In genomic region chr5:134188571-134188970, GRCm38 (mm10) we compare ENCODE assay signal across 18 mouse cellular contexts. TPM values are rescaled to one million over a fixed set of nuclear protein-coding genes. Genes with fewer than 3 reads are reported as not detected.
A peak's percentile ranks its signal among the peaks of the same experiment; 100 is the strongest.
DNase-seq lines count a peak whose midpoint lies in the region; ATAC-seq and TF ChIP-seq lines count a peak whose summit lies in the region.
"Had no signal": no experiment of that assay in that cellular context is flagged by ENCODE, and none has a peak within 500 bp of the region (broad histone marks: within the 10 kb centered on the region; RNA-seq: fewer than 3 reads in every experiment).

No protein-coding gene starts in this region.

- no peak overlapping the region for H3K9ac ChIP-seq in kidney, embryonic 15.5 days
- no peak overlapping the region for H3K9ac ChIP-seq in forebrain, postnatal 0 days
- H3K9ac ChIP-seq: embryonic facial prominence, embryonic 12.5 days; hindbrain, embryonic 15.5 days; midbrain, embryonic 15.5 days; neural tube, embryonic 12.5 days had no signal

- no peak overlapping the region for H3K4me2 ChIP-seq in kidney, embryonic 15.5 days
- no peak overlapping the region for H3K4me2 ChIP-seq in forebrain, postnatal 0 days (ENCODE audit: low read depth)
- H3K4me2 ChIP-seq: embryonic facial prominence, embryonic 12.5 days; hindbrain, embryonic 15.5 days; midbrain, embryonic 15.5 days; neural tube, embryonic 12.5 days had no signal

- no peaks in the 10 kb centered on the region for H3K9me3 ChIP-seq in kidney, embryonic 15.5 days (replicated peaks)
- no peaks in the 10 kb centered on the region for H3K9me3 ChIP-seq in forebrain, postnatal 0 days (ENCODE audit: low read length)
- H3K9me3 ChIP-seq: embryonic facial prominence, embryonic 12.5 days; hindbrain, embryonic 15.5 days; midbrain, embryonic 15.5 days; neural tube, embryonic 12.5 days had no signal

- DNase-seq in kidney, postnatal 4 days, result no peak
- no peak for DNase-seq in thymus, adult 2 months
- DNase-seq in thymus, adult 18-20 months, result no peak
- no peak for DNase-seq in cerebellum, postnatal 25 days
- DNase-seq in forebrain, postnatal 0 days, result no peak
- DNase-seq in adrenal gland, postnatal 14 days, result no peak
- DNase-seq: adrenal gland, postnatal 36 days; cerebellum, postnatal 14 days; kidney, adult 11 months; lung, postnatal 36 days; retina, postnatal 1 day had no signal

- H3K27ac ChIP-seq in kidney, embryonic 15.5 days, result peak overlapping the region; percentile 37; the same call in 1 of the 2 replicates
- peak overlapping the region; percentile 51; the same call in 1 of the 2 replicates for H3K27ac ChIP-seq in thymus, adult 2 months (ENCODE audit: control insufficient read depth, insufficient read depth, low read length)
- peak overlapping the region; percentile 41 for H3K27ac ChIP-seq in olfactory bulb, adult 2 months (ENCODE audit: insufficient read depth, low read depth, low read length)
- no peak overlapping the region for H3K27ac ChIP-seq in forebrain, postnatal 0 days (ENCODE audit: low read depth, low read length)
- H3K27ac ChIP-seq: embryonic facial prominence, embryonic 12.5 days; hindbrain, embryonic 15.5 days; left cerebral cortex, adult 2 months; midbrain, embryonic 15.5 days; neural tube, embryonic 12.5 days had no signal

- H3K27me3 ChIP-seq in kidney, embryonic 15.5 days, result no peaks in the 10 kb centered on the region
- no peaks in the 10 kb centered on the region for H3K27me3 ChIP-seq in thymus, adult 2 months (ENCODE audit: control insufficient read depth, insufficient read depth, low read length)
- H3K27me3 ChIP-seq in forebrain, postnatal 0 days (ENCODE audit: insufficient read depth, low read length), result no peaks in the 10 kb centered on the region
- H3K27me3 ChIP-seq: embryonic facial prominence, embryonic 12.5 days; hindbrain, embryonic 15.5 days; midbrain, embryonic 15.5 days; neural tube, embryonic 12.5 days had no signal

- H3K4me3 ChIP-seq in kidney, embryonic 15.5 days (replicated peaks), result no peak overlapping the region
- H3K4me3 ChIP-seq in thymus, adult 2 months (ENCODE audit: control insufficient read depth, insufficient read depth, low read length), result no peak overlapping the region
- no peak overlapping the region for H3K4me3 ChIP-seq in olfactory bulb, adult 2 months (ENCODE audit: insufficient read depth, low read depth, low read length)
- no peak overlapping the region for H3K4me3 ChIP-seq in forebrain, postnatal 0 days (ENCODE audit: low read depth, low read length)
- H3K4me3 ChIP-seq: embryonic facial prominence, embryonic 12.5 days; hindbrain, embryonic 15.5 days; left cerebral cortex, adult 2 months; midbrain, embryonic 15.5 days; neural tube, embryonic 12.5 days had no signal

- no peak for TF ChIP-seq POLR2A in thymus, adult 2 months (IDR thresholded peaks at IDR 0.05; ENCODE audit: control insufficient read depth, extremely low read depth, insufficient read depth, low read length, poor library complexity)
- no peak for TF ChIP-seq POLR2A in olfactory bulb, adult 2 months (IDR thresholded peaks at IDR 0.05; ENCODE audit: insufficient read depth, low read depth, low read length)

- TF ChIP-seq CTCF in thymus, adult 2 months (IDR thresholded peaks at IDR 0.05; ENCODE audit: borderline replicate concordance, control insufficient read depth, extremely low read depth, insufficient read depth, low read length, poor library complexity), result no peak
- TF ChIP-seq CTCF in olfactory bulb, adult 2 months (IDR thresholded peaks at IDR 0.05; ENCODE audit: insufficient read depth, low read depth, low read length), result no peak
- TF ChIP-seq CTCF in forebrain, postnatal 0 days (IDR thresholded peaks at IDR 0.05; ENCODE audit: low read depth), result no peak

- WGBS in kidney, embryonic 15.5 days, result 54% methylated on average over 7 of the region's 7 CpGs
- WGBS in thymus, adult 2 months, result 12% methylated on average over 7 of the region's 7 CpGs
- WGBS in olfactory bulb, adult 2 months, result 88% methylated on average over 7 of the region's 7 CpGs
- 91% methylated on average over 7 of the region's 7 CpGs for WGBS in forebrain, postnatal 0 days

- H3K36me3 ChIP-seq in kidney, embryonic 15.5 days, result peaks cover 17% of the 10 kb centered on the region; the same call in 1 of the 2 replicates
- no peaks in the 10 kb centered on the region for H3K36me3 ChIP-seq in thymus, adult 2 months (ENCODE audit: control insufficient read depth, insufficient read depth, low read length)
- peaks cover 3% of the 10 kb centered on the region for H3K36me3 ChIP-seq in forebrain, postnatal 0 days (ENCODE audit: insufficient read depth)
- H3K36me3 ChIP-seq: hindbrain, embryonic 15.5 days; midbrain, embryonic 15.5 days; neural tube, embryonic 12.5 days had no signal

- peaks cover 9% of the 10 kb centered on the region for H3K4me1 ChIP-seq in kidney, embryonic 15.5 days
- peaks cover 13% of the 10 kb centered on the region for H3K4me1 ChIP-seq in thymus, adult 2 months (replicated peaks; ENCODE audit: control insufficient read depth, insufficient read depth, low read length)
- peaks cover 21% of the 10 kb centered on the region for H3K4me1 ChIP-seq in olfactory bulb, adult 2 months (ENCODE audit: control insufficient read depth, insufficient read depth, low read length)
- H3K4me1 ChIP-seq in forebrain, postnatal 0 days (ENCODE audit: insufficient read depth), result peaks cover 1% of the 10 kb centered on the region; the same call in 1 of the 2 replicates

- no peak for ATAC-seq in kidney, embryonic 15.5 days (replicated peaks; ENCODE audit: low FRiP score)
- no peak for ATAC-seq in forebrain, postnatal 0 days
- ATAC-seq: midbrain, embryonic 15.5 days had no signal

RNA-seq across cellular contexts. Expression of gene Gtf2ird2, which starts 4.8 kb away (rescaled TPM):
- polyA plus RNA-seq in kidney, embryonic 15.5 days (2015; fragmentation: Nextera tagmentation; extraction: Ambion mirVana), result 9.1 and 9.6 TPM in 2 replicates
- polyA plus RNA-seq in thymus, adult 2 months (2012; rRNA removed), result 9.7 and 9.9 TPM in 2 replicates
- not detected in 2 replicates for polyA plus RNA-seq in olfactory bulb, adult 2 months (2012; ENCODE audit: insufficient read depth, insufficient read length, low replicate concordance, missing spikeins)
- 14.3 and 20.4 TPM in 2 replicates for total RNA-seq in forebrain, postnatal 0 days (2014; rRNA removed)
- polyA plus RNA-seq in forebrain, postnatal 0 days (2015; fragmentation: Nextera tagmentation; extraction: Ambion mirVana), result 8.8 and 11.8 TPM in 2 replicates
- 8.8 and 10.2 TPM in 2 replicates for total RNA-seq in adrenal gland, postnatal 14 days (2021)

RNA-seq across cellular contexts. Expression of gene Rcc1l, which starts 12.0 kb away (rescaled TPM):
- polyA plus RNA-seq in kidney, embryonic 15.5 days (2015; fragmentation: Nextera tagmentation; extraction: Ambion mirVana), result 34.6 and 37.2 TPM in 2 replicates
- 18.0 and 20.4 TPM in 2 replicates for polyA plus RNA-seq in thymus, adult 2 months (2012; rRNA removed)
- polyA plus RNA-seq in olfactory bulb, adult 2 months (2012; ENCODE audit: insufficient read depth, insufficient read length, low replicate concordance, missing spikeins), result not detected in 2 replicates
- 21.6 and 26.0 TPM in 2 replicates for total RNA-seq in forebrain, postnatal 0 days (2014; rRNA removed)
- 22.4 TPM in 2 replicates for polyA plus RNA-seq in forebrain, postnatal 0 days (2015; fragmentation: Nextera tagmentation; extraction: Ambion mirVana)
- 27.6 and 27.7 TPM in 2 replicates for total RNA-seq in adrenal gland, postnatal 14 days (2021)

RNA-seq across cellular contexts. Expression of gene Ncf1, which starts 40.9 kb away (rescaled TPM):
- 3.6 and 3.7 TPM in 2 replicates for polyA plus RNA-seq in kidney, embryonic 15.5 days (2015; fragmentation: Nextera tagmentation; extraction: Ambion mirVana)
- 28.6 and 35.9 TPM in 2 replicates for polyA plus RNA-seq in thymus, adult 2 months (2012; rRNA removed)
- not detected in 2 replicates for polyA plus RNA-seq in olfactory bulb, adult 2 months (2012; ENCODE audit: insufficient read depth, insufficient read length, low replicate concordance, missing spikeins)
- 2.9 and 9.1 TPM in 2 replicates for total RNA-seq in forebrain, postnatal 0 days (2014; rRNA removed)
- polyA plus RNA-seq in forebrain, postnatal 0 days (2015; fragmentation: Nextera tagmentation; extraction: Ambion mirVana), result 1.3 and 2.1 TPM in 2 replicates
- total RNA-seq in adrenal gland, postnatal 14 days (2021), result 8.1 and 12.4 TPM in 2 replicates

Comparison
In these comparisons a context has a peak if more than half of its experiments do, and no peak if none do; other contexts are left out.
1. RNA of gene Rcc1l, which starts 12.0 kb away (polyA plus RNA-seq): 34.6 to 37.2 TPM in kidney, embryonic 15.5 days, 22.4 TPM in forebrain, postnatal 0 days and 18.0 to 20.4 TPM in thymus, adult 2 months; not detected in olfactory bulb, adult 2 months; every median in the first group is over 10 times any median in the second.